Mouse (Mus musculus): Measurements from ENCODE around the gene Tuba3b. TPM values are rescaled to one million over a fixed set of nuclear protein-coding genes. Genes with fewer than 3 reads are reported as not detected.

The Tuba3b gene
- total and polyA plus RNA-seq, 3 experiments = not detected

GRCm38 (mm10) chr6:145659116-145659515 lies 43.6 kb downstream of the Tuba3b start:
- Histone ChIP-seq H3K79me2 (replicated peaks; ENCODE audit: control insufficient read depth, extremely low read depth, insufficient read depth, poor library complexity, severe bottlenecking) (no peaks in the 10 kb centered on the region), H3K36me3 (replicated peaks in 1 of 2; ENCODE audit: control insufficient read depth in 1 of 2, insufficient read depth in 1 of 2, low read length in 1 of 2) (no peaks in the 10 kb centered on the region), H3K9ac (ENCODE audit: insufficient read depth, low read depth) (no peak overlapping the region), H3K4me1 (ENCODE audit: control insufficient read depth in 1 of 2, insufficient read depth in 2 of 2) (peaks cover 0 to 2% of the 10 kb centered on the region in 2 experiments; a peak in 1 of 4 replicates), H3K4me2 (ENCODE audit: insufficient read depth, low read depth, poor library complexity, severe bottlenecking) (no peak overlapping the region), H3K4me3 (replicated peaks in 1 of 3; ENCODE audit: low read depth in 2 of 3, low read length in 2 of 3, poor library complexity in 1 of 3) (no peak overlapping the region), H3K27ac (ENCODE audit: insufficient read depth, low read depth) (no peak overlapping the region), H3K9me3 (replicated peaks; ENCODE audit: low read length) (peaks cover 4% of the 10 kb centered on the region), H3K27me3 (replicated peaks) (no peaks in the 10 kb centered on the region)
- no peak for DNase-seq (ENCODE audit: extremely low read depth)
- TF ChIP-seq HCFC1 (IDR thresholded peaks at IDR 0.05; ENCODE audit: low read depth, low read length) (no peak), CHD1 (IDR thresholded peaks at IDR 0.05; ENCODE audit: low read depth, low read length) (no peak), MAZ (IDR thresholded peaks at IDR 0.05; ENCODE audit: low read depth, low read length) (no peak), NELFE (IDR thresholded peaks at IDR 0.05; ENCODE audit: low read depth, low read length) (no peak), ELF1 (IDR thresholded peaks at IDR 0.05; ENCODE audit: low read depth, low read length) (no peak), JUND (conservative IDR thresholded peaks at IDR 0.05; ENCODE audit: low read depth, low read length) (no peak), SMC3 (IDR thresholded peaks at IDR 0.05; ENCODE audit: low read depth, low read length) (no peak), MEF2A (IDR thresholded peaks at IDR 0.05; ENCODE audit: borderline replicate concordance, low read depth, low read length) (no peak), GABPA (IDR thresholded peaks at IDR 0.05; ENCODE audit: insufficient replicate concordance, low read depth, low read length) (no peak), E2F4 (IDR thresholded peaks at IDR 0.05; ENCODE audit: insufficient replicate concordance, low read depth, low read length) (no peak), IRF4 (IDR thresholded peaks at IDR 0.05; ENCODE audit: low read depth, low read length) (no peak), TCF12 (IDR thresholded peaks at IDR 0.05; ENCODE audit: low read depth, low read length) (no peak)
- dilution Hi-C loops (cut with MboI; ENCODE audit: extremely low pct_ligation_motif_present, extremely low pct_unique_long_range_greater_than_20kb, low sequenced_read_pairs) = no loop called here
- in situ Hi-C loops (cut with MboI; ENCODE audit: low pct_ligation_motif_present, low pct_unique_long_range_greater_than_20kb, low sequenced_read_pairs) = no loop called here

- no peaks in the 10 kb centered on the region for H3K79me2 ChIP-seq (replicated peaks; ENCODE audit: control insufficient read depth, extremely low read depth, insufficient read depth, poor library complexity, severe bottlenecking)
- TF ChIP-seq UBTF (IDR thresholded peaks at IDR 0.05; ENCODE audit: low read depth, low read length) (no peak), GABPA (IDR thresholded peaks at IDR 0.05; ENCODE audit: insufficient replicate concordance, low read depth, low read length) (no peak), MAX (IDR thresholded peaks at IDR 0.05; ENCODE audit: low read length) (no peak), SMC3 (IDR thresholded peaks at IDR 0.05; ENCODE audit: low read depth, low read length) (no peak), USF2 (conservative IDR thresholded peaks at IDR 0.05; ENCODE audit: low read depth, low read length) (no peak), USF1 (IDR thresholded peaks at IDR 0.05; ENCODE audit: low read depth, low read length) (no peak), CTCF (conservative IDR thresholded peaks at IDR 0.05 in 1 of 2, IDR thresholded peaks at IDR 0.05 in 1 of 2; ENCODE audit: low read depth in 2 of 2, low read length in 2 of 2) (no peak), HCFC1 (IDR thresholded peaks at IDR 0.05; ENCODE audit: low read depth, low read length) (no peak), MAFK (IDR thresholded peaks at IDR 0.05; ENCODE audit: insufficient replicate concordance, low read length) (no peak), POLR2A (IDR thresholded peaks at IDR 0.05; ENCODE audit: low read depth, low read length) (no peak), SIN3A (IDR thresholded peaks at IDR 0.05; ENCODE audit: low read length) (no peak), ZKSCAN1 (IDR thresholded peaks at IDR 0.05; ENCODE audit: borderline replicate concordance, low read depth, low read length) (no peak), E2F4 (IDR thresholded peaks at IDR 0.05; ENCODE audit: insufficient replicate concordance, low read depth, low read length) (no peak), MYC (IDR thresholded peaks at IDR 0.05; ENCODE audit: low read depth, low read length) (no peak), MXI1 (IDR thresholded peaks at IDR 0.05; ENCODE audit: low read depth, low read length) (no peak), KAT2A (IDR thresholded peaks at IDR 0.05; ENCODE audit: insufficient replicate concordance, low read length) (no peak)
- no peak overlapping the region for H3K4me3 ChIP-seq (replicated peaks in 1 of 3; ENCODE audit: low read depth in 2 of 3, low read length in 2 of 3, poor library complexity in 1 of 3)
- no peaks in the 10 kb centered on the region for H3K27me3 ChIP-seq (replicated peaks)
- DNase-seq (ENCODE audit: extremely low read depth) = no peak
- no peak overlapping the region for H3K4me2 ChIP-seq (ENCODE audit: insufficient read depth, low read depth, poor library complexity, severe bottlenecking)
- in situ Hi-C loops (cut with MboI; ENCODE audit: low pct_ligation_motif_present, low pct_unique_long_range_greater_than_20kb, low sequenced_read_pairs) = no loop called here
- H3K9ac ChIP-seq (ENCODE audit: insufficient read depth, low read depth) = no peak overlapping the region
- 0 out of 4 replicates have a peak, but pooled peaks cover 0 to 2% of the 10 kb centered on the region in 2 experiments for H3K4me1 ChIP-seq (ENCODE audit: control insufficient read depth in 1 of 2, insufficient read depth in 2 of 2)
- H3K36me3 ChIP-seq (replicated peaks in 1 of 2; ENCODE audit: control insufficient read depth in 1 of 2, insufficient read depth in 1 of 2, low read length in 1 of 2) = no peaks in the 10 kb centered on the region
- dilution Hi-C loops (cut with MboI; ENCODE audit: extremely low pct_ligation_motif_present, extremely low pct_unique_long_range_greater_than_20kb, low sequenced_read_pairs) = no loop called here
- no peak overlapping the region for H3K27ac ChIP-seq (ENCODE audit: insufficient read depth, low read depth)
- H3K9me3 ChIP-seq (replicated peaks; ENCODE audit: low read length) = peaks cover 5% of the 10 kb centered on the region
Observed at GRCm38 (mm10) chr6:145660943-145661342, 45.4 kb downstream of the Tuba3b start.
